Mouse (Mus musculus) hindlimb bud, embryonic 11.5 days (tissue): ENCODE results near the gene Slfn2.

Source experiments
- DNase-seq: peaks from one replicate; pipeline ENCODE4 v3.0.0-alpha.2; 2012; ENCODE audit warnings: low read depth, low spot score; ENCODE audit errors: extremely low spot score

Slfn2 gene

DNA sequence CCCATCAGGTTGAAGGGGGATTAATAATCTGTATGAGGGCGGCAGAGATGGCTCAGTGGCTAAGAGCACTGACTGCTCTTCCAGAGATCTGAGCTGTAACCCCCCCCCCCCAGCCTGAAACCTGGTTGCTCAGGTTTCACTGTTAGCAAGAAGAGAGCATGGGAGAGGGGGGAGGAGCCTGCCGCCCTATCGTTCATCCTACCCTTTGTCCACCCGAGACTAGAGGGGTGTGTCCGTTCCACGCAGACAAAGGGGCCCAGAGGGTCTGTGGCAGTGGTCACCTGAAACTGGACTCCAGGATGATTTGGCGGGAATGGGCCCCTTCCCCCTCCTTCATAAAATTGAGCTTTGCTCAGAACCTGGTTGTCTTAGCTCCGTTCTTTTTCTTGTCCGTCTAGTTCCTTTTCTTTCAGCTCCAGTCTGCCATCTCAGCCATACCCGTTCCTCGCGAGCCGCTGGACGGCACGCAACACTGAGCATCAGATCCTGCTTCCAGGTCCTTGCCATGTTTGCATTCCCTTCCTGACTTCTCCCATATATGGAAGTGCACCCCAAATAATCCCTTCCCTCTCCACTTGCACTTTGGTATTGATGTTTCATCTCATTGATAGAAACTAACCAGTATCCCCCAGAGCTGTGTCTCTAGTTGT is 5.5 kb downstream of the Slfn2 start:
- no peak for DNase-seq

DNA sequence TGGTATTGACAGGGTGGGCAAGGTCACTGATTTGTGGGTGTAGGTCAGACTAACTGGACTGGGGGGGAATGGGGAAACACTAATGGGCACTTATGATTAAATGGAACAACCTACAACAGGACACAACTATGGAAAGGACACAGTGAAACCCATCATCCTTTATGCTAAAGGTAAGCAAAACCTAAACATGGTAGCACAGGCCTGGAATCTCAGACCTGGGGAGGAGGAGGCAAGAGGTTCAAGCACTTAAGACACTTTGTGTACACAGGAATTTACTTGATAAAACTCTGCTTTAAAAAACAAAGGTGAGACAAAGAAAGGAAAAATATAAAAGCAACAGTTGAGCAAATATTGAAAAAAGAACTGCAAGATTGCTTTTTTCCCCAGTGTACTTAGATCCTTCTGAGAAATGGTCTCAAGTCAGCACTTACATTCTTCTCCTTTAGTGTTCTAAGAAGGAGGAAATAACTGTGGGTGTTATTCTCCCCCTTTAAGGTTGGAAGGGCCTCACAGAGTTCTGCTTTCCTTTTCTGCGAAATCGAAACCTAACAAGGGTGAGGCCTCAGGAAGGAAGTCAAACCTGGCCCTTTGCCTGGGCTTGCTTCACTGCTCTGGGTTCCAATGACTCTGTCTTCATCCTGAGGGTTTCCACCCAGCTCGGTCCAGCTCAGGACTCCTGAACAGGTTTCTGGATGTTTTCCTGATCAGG is 13.0 kb downstream of the Slfn2 start:
- no peak for DNase-seq

DNA sequence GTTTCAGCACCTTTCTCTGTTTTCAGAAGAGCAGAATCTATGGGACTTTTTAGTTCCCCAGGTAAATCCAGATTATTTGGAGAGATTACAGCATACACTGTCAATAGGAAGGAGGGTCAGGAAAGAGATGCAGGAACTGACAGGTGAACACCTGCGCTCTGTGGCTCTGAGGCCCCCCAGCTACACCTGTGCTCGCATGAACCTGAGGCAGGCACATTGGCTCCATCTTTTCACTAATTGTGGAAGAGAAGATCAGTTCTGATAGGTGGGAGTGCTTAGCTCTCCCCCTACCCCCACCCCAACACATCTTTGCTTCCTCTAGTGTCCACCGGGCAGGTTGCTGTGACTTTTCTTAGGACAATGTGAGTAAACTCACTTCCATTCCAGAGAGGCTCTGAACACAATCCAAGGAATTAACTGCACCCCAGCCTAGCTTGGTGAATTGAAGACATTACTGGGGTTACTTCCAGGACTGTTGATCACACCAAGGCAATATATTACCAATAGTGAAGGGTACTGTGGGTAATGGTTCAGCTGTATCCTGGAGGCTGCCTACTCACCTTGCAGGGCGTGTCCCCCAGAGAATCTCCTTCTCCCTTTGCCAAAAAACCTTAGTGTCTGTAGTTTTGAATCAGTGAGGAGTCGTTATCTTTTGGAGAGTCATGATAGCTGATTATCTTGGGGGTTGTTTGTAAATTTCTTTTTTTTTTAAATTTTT is 13.7 kb downstream of the Slfn2 start:
- DNase-seq: no peak

DNA sequence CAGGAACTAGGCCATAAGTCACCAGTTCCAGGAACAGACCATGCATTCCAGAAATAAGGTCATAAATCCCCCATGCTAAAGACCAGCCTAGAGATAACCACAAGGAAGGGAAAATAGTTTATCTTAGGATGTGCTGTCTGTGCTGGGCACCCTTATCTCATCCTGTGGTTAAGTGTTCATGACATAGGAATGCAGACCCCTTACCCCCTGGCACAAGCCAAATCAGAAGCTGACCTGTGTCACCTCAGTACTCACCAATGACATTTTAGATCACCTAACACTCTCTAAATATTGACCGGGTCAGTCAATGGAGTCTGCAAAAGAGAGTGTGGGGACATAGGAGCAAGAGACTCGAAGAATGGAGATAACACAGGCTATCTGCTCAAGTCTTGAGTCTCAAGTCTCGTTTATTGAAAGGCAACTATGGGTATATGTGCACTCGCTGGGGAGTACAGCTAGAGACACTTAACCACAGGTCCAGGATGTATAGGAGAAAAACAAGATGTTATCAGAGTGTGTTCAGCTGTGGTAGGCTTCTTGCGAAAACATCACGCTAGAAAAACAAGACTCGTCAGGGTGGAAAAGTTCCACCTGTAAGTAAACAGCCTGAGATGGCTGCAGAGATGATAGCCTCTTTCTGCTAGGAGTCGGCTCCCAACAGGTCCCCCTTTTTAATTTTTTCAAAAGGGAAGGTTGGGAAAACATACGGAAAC is 14.7 kb downstream of the Slfn2 start:
- DNase-seq: no peak

DNA sequence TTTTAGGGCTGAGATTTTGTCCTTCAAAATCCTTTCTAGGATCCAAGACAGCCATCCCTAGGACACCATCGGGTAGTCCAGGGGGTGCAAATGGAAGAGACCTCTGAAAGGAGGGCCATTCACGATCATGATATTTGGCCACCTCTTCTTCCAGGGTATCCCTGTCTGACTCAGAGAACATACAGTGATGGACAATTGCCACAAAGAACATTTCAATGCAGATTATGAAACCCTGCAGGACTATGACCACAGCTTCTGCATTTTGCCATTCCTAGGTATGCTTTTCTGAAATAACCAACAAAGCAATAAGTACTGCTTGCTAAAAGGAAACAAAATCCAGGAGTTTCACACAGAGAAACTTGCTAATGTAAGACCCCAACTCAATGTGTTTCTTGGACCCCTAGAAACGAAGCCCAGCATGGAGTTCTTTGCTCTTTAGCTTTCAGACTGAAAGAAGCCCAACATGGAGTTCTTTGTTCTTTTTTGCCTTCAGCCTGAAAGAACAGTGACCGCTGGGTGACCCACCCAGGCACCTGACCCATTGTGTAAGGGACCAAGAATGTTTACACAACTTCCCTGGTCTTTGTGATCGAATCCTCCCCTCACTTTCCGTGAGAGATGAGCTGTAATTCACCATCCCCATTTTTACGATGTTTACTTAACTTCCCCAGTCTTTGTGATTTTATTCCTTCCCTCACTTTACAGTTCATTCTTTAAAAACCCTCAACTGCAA is 18.0 kb downstream of the Slfn2 start:
- DNase-seq: no peak

DNA sequence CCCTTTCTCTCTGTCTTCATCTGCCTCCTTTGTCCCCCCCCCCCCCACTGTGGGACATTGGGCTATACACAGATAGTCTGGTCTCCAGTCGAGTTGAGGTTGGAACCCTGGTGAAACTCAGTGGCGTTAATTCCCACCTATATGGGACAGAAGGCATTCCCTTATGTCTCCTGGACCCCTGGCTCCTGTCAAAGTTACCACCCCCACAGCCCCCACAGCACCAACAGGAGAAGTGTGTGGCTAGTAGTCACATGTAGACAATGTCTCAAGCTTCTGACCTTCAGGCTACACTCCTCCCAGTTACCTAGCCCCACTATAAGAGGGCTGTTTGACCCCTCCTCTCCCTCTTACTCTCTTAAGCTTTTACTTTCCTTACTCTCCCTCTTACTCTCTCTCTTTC is 19.2 kb downstream of the Slfn2 start:
- DNase-seq: no peak

DNA sequence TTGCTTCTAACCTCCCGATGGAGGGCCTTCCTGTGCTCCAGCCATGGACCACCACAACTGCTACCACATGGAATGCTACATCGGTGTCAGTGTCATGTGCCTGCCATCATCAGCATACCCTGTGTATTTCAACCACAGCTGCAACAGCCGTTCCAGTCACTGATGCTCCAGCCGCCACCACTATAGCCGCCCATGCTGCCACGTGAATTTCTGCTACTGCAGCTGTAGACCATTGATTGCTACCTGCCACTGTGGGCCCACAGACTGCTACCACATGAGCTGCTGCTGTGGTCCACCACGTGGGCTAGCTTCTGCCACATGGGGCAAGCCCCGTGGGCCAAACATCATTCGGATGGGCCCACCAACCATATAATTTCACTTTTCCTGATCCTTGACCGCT is 19.8 kb downstream of the Slfn2 start:
- DNase-seq: no peak

DNA sequence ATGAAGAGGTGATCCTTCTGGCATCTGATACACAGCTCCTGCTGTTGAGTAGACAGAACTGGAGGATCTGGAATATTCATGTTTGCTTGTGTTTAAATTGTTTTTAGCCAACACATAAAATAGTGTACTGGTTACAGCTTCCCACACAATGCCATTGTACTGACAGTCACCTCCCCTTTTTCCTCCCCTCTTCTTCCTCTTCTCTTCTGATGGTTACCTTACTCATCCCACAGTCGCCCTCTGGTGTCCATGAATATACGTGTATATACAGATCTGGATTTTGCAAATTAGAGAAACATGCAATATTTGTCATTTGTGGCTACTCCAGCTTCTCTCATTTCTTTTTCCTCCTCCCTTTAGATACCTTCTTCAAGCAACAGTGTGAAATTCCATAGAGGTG is 50.2 kb downstream of the Slfn2 start:
- no peak for DNase-seq

DNA sequence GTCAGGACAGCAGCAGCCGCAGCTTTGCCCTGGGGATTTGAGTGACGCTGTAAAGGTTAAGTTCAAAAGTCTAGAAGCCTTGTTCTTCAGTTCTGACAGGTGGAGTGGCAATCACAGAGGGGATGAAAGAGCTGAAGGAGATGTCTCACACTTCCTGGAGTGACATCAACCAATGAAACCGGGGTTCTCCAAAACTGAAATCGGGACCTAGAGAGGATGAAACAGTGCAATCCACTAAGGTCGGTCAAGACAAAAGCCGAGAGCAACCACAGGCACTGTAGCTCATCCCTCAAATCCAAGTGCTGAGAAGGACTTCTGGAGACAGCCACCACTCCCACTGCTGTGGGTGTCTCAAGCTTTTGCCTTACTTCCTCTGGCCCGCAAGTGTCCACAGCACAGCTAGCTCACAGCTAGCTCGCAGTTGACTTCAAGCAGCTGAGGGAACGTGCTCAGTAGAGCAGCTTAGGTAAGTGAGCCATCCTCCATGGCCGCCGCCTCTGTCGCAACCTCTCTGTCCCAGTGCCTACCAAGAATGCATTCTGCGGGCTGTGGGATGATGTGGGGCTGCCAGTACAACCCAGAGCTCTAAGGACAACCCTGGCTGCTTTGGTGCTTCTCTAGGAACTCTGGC is 51.8 kb downstream of the Slfn2 start, which contains the start of gene Slfn1:
Gene Slfn1, plus strand, starts transcription at position 253 of the 631 bp plus-strand sequence.
- DNase-seq: no peak

DNA sequence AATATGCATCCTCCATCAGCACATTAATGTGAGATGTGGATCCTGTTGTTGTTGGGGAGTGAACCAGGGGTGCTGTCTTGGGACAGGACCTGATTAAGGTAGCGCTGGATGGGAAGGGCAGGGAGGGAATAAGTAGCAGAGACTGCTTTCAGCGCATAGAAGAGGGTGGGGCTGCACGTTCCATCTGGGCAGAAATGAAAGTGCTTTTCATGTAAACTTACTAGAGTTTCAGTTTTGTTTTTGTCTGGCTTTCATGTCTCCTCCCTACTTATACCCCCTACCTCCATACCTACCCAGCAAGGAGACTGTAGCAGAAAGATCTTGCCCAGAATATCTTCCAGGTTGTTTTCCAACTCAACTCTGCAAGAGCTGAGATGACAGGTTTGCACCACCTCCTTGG is 53.1 kb downstream of the Slfn2 start:
- no peak for DNase-seq
